8 mouse cellular contexts compared by ENCODE assay signal in the genomic region with DNA sequence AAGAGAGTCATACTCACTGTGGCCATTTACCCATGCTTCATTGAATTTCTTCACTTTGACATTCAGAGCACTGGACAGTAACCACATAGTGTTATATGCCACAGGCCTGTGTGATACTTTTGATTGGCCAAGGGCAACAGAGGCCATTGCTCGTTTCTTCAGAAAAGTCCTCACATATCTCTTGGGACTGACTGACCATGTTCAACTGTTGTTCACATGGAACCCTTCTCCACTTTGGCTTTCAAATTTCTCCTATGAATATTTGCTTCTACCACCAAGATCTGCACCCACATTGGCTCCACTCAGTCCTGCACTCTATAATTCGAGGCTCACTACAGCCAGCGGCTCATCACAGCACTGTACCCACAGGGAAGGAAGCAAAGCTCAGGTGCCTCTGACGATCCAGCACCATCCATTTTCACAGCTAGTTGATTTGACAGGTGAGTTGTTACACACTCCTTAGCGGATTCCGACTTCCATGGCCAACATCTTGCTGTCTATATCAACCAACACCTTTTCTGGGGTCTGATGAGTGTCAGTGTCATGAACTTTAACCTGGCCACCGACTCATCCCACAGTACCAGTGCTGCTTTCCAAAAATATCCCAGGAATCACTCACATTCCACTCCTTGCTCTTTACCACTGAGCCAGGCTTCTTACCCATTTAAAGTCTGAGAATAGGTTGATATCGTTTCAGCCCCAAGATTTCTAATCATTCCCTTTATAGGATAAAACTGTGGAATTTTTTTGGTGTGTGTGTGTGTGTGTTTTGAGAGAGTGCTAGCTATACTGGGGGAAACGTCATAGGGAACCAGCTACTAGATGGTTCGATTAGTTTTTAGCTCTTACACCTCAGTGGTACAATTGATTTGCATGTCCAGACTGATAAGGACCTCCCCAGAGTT.
DNase-seq lines count a peak whose midpoint lies in the region; ATAC-seq and TF ChIP-seq lines count a peak whose summit lies in the region.

No protein-coding gene starts in this region.

- TF ChIP-seq CTCF in spleen, adult 2 months (IDR thresholded peaks at IDR 0.05; ENCODE audit: extremely low read depth, insufficient read depth, insufficient read length, insufficient replicate concordance), result no peak
- no peak for TF ChIP-seq CTCF in forebrain, postnatal 0 days (IDR thresholded peaks at IDR 0.05; ENCODE audit: low read depth)

- H3K27ac ChIP-seq in spleen, adult 2 months (ENCODE audit: insufficient read depth, low read length), result no peak overlapping the region
- no peak overlapping the region for H3K27ac ChIP-seq in forebrain, postnatal 0 days (ENCODE audit: low read depth, low read length)
- H3K27ac ChIP-seq in hindbrain, embryonic 15.5 days (replicated peaks), result no peak overlapping the region
- no peak overlapping the region for H3K27ac ChIP-seq in limb, embryonic 10.5 days
- no peak overlapping the region for H3K27ac ChIP-seq in midbrain, embryonic 12.5 days (replicated peaks)

- no peak overlapping the region for H3K4me3 ChIP-seq in spleen, adult 2 months (ENCODE audit: extremely low read depth, insufficient read depth, insufficient read length)
- no peak overlapping the region for H3K4me3 ChIP-seq in forebrain, postnatal 0 days (ENCODE audit: low read depth, low read length)
- H3K4me3 ChIP-seq in hindbrain, embryonic 15.5 days, result no peak overlapping the region
- H3K4me3 ChIP-seq in limb, embryonic 10.5 days, result no peak overlapping the region
- H3K4me3 ChIP-seq in midbrain, embryonic 12.5 days, result no peak overlapping the region

- no peaks in the 10 kb centered on the region for H3K36me3 ChIP-seq in spleen, adult 2 months (ENCODE audit: control insufficient read depth, insufficient read depth, low read length)
- H3K36me3 ChIP-seq in forebrain, postnatal 0 days (ENCODE audit: insufficient read depth), result no peaks in the 10 kb centered on the region
- H3K36me3 ChIP-seq in hindbrain, embryonic 15.5 days, result no peaks in the 10 kb centered on the region
- H3K36me3 ChIP-seq in limb, embryonic 10.5 days, result no peaks in the 10 kb centered on the region
- no peaks in the 10 kb centered on the region for H3K36me3 ChIP-seq in midbrain, embryonic 12.5 days

- no peaks in the 10 kb centered on the region for H3K4me1 ChIP-seq in spleen, adult 2 months (ENCODE audit: control insufficient read depth, insufficient read depth, insufficient read length)
- no peaks in the 10 kb centered on the region for H3K4me1 ChIP-seq in forebrain, postnatal 0 days (ENCODE audit: insufficient read depth)
- no peaks in the 10 kb centered on the region for H3K4me1 ChIP-seq in hindbrain, embryonic 15.5 days (replicated peaks)
- H3K4me1 ChIP-seq in limb, embryonic 10.5 days, result no peaks in the 10 kb centered on the region
- H3K4me1 ChIP-seq in midbrain, embryonic 12.5 days, result no peaks in the 10 kb centered on the region

- peak; percentile 98 for ATAC-seq in forebrain, postnatal 0 days
- peak; percentile 100 for ATAC-seq in hindbrain, embryonic 15.5 days (ENCODE audit: low FRiP score, low read depth)
- peak; percentile 99 for ATAC-seq in midbrain, embryonic 12.5 days (ENCODE audit: low FRiP score, low read depth)

- no peaks in the 10 kb centered on the region for H3K27me3 ChIP-seq in spleen, adult 2 months (ENCODE audit: control insufficient read depth, insufficient read depth, low read length)
- no peaks in the 10 kb centered on the region for H3K27me3 ChIP-seq in forebrain, postnatal 0 days (ENCODE audit: insufficient read depth, low read length)
- no peaks in the 10 kb centered on the region for H3K27me3 ChIP-seq in hindbrain, embryonic 15.5 days
- H3K27me3 ChIP-seq in limb, embryonic 10.5 days (ENCODE audit: low read depth, poor library complexity, severe bottlenecking), result no peaks in the 10 kb centered on the region
- no peaks in the 10 kb centered on the region for H3K27me3 ChIP-seq in midbrain, embryonic 12.5 days

- H3K9me3 ChIP-seq in forebrain, postnatal 0 days (ENCODE audit: low read length), result 0 out of 2 replicates have a peak, but pooled peaks cover 8% of the 10 kb centered on the region
- H3K9me3 ChIP-seq in hindbrain, embryonic 15.5 days, result 0 out of 2 replicates have a peak, but pooled peaks cover 8% of the 10 kb centered on the region
- peaks cover 11% of the 10 kb centered on the region; the same call in 1 of the 2 replicates for H3K9me3 ChIP-seq in limb, embryonic 10.5 days (replicated peaks)
- peaks cover 51% of the 10 kb centered on the region for H3K9me3 ChIP-seq in midbrain, embryonic 12.5 days

- 60% methylated on average over 10 of the region's 10 CpGs for WGBS in spleen, adult 2 months
- WGBS in forebrain, postnatal 0 days, result 65% methylated on average over 10 of the region's 10 CpGs
- 67% methylated on average over 10 of the region's 10 CpGs for WGBS in hindbrain, embryonic 15.5 days
- WGBS in limb, embryonic 10.5 days, result 67% methylated on average over 10 of the region's 10 CpGs
- WGBS in midbrain, embryonic 12.5 days, result 61% methylated on average over 10 of the region's 10 CpGs

- DNase-seq in spleen, adult 2 months (ENCODE audit: low read depth in 1 of 2, low spot score in 2 of 2), result peak; percentile 44 to 93
- no peak for DNase-seq in spleen, adult 12 weeks (ENCODE audit: low spot score)
- peak; percentile 95 for DNase-seq in c-Kit-positive CD71-positive TER-119-negative erythroid progenitor cells, embryonic 14.5 days (ENCODE audit: low read depth)
- peak; percentile 88 for DNase-seq in forebrain, postnatal 0 days
- peak; percentile 99 for DNase-seq in limb, embryonic 10.5 days (ENCODE audit: low spot score)
- peak; percentile 67 to 91 for DNase-seq in spleen, postnatal 4 days (ENCODE audit: low spot score in 2 of 2)

- TF ChIP-seq POLR2A in spleen, adult 2 months (IDR thresholded peaks at IDR 0.05; ENCODE audit: low read depth, low read length), result no peak

- no peak overlapping the region for H3K9ac ChIP-seq in forebrain, postnatal 0 days
- no peak overlapping the region for H3K9ac ChIP-seq in hindbrain, embryonic 15.5 days
- H3K9ac ChIP-seq in midbrain, embryonic 12.5 days (replicated peaks), result no peak overlapping the region

- H3K4me2 ChIP-seq in forebrain, postnatal 0 days (ENCODE audit: low read depth), result no peak overlapping the region
- no peak overlapping the region for H3K4me2 ChIP-seq in hindbrain, embryonic 15.5 days
- H3K4me2 ChIP-seq in midbrain, embryonic 12.5 days (replicated peaks), result no peak overlapping the region
